22 mouse cellular contexts compared by ENCODE assay signal in the genomic region with DNA sequence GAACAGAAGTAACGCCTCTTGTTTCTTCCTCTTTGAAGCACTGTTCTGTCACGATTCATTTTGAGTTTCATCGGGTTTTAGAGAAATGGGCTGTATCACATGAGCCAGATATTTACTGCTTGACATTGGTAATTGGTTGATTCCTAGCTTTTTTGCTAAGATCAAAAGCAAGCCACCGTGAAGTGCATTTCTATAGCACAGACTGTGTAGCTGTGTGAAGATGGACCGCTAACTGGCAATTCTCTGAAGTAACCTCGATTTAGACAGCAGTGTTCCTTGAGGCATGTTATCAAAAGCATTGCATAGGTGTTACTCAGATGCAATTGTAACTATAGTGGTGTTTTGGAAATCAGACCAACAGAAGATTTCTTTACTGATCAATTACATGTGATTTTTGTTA.
A peak's percentile ranks its signal among the peaks of the same experiment; 100 is the strongest.
DNase-seq lines count a peak whose midpoint lies in the region; ATAC-seq and TF ChIP-seq lines count a peak whose summit lies in the region.
"Had no signal": no experiment of that assay in that cellular context is flagged by ENCODE, and none has a peak within 500 bp of the region (broad histone marks: within the 10 kb centered on the region; RNA-seq: fewer than 3 reads in every experiment).

No protein-coding gene starts in this region.

- no peak overlapping the region for H3K9ac ChIP-seq in midbrain, embryonic 14.5 days (replicated peaks; ENCODE audit: low read length)
- no peak overlapping the region for H3K9ac ChIP-seq in midbrain, embryonic 13.5 days (replicated peaks)
- H3K9ac ChIP-seq in midbrain, embryonic 15.5 days: no peak overlapping the region
- H3K9ac ChIP-seq in midbrain, embryonic 11.5 days (ENCODE audit: low read length): no peak overlapping the region
- H3K9ac ChIP-seq in midbrain, embryonic 16.5 days (ENCODE audit: low read depth, low read length): no peak overlapping the region
- H3K9ac ChIP-seq in midbrain, postnatal 0 days (replicated peaks; ENCODE audit: low read length, poor library complexity, severe bottlenecking): no peak overlapping the region

- TF ChIP-seq CTCF in midbrain, postnatal 0 days (IDR thresholded peaks at IDR 0.05): no peak

- ATAC-seq in midbrain, embryonic 14.5 days (ENCODE audit: low FRiP score, low TSS enrichment): no peak
- ATAC-seq in midbrain, embryonic 13.5 days: no peak
- peak; percentile 65; the same call in 1 of the 2 replicates for ATAC-seq in midbrain, embryonic 15.5 days (replicated peaks)
- no peak for ATAC-seq in midbrain, embryonic 11.5 days (ENCODE audit: low FRiP score)
- ATAC-seq in midbrain, embryonic 16.5 days: peak; percentile 75; the same call in 1 of the 2 replicates
- ATAC-seq in midbrain, postnatal 0 days (ENCODE audit: low FRiP score): peak; percentile 48; the same call in 1 of the 2 replicates
- ATAC-seq: activated CD4-positive, CD25-positive, alpha-beta regulatory T cell, adult 4 months; CD4-positive, CD25-positive, alpha-beta regulatory T cell, adult 4 months; Patski had no signal

- H3K27ac ChIP-seq in midbrain, embryonic 14.5 days (replicated peaks; ENCODE audit: low read depth, low read length): no peak overlapping the region
- H3K27ac ChIP-seq in midbrain, embryonic 13.5 days: no peak overlapping the region
- H3K27ac ChIP-seq in midbrain, embryonic 15.5 days: no peak overlapping the region
- H3K27ac ChIP-seq in midbrain, embryonic 11.5 days (ENCODE audit: low read depth, low read length): no peak overlapping the region
- no peak overlapping the region for H3K27ac ChIP-seq in midbrain, embryonic 16.5 days (ENCODE audit: low read length)
- no peak overlapping the region for H3K27ac ChIP-seq in midbrain, embryonic 10.5 days (replicated peaks)
- no peak overlapping the region for H3K27ac ChIP-seq in midbrain, postnatal 0 days (ENCODE audit: low read depth, low read length)

- H3K4me2 ChIP-seq in midbrain, embryonic 14.5 days (ENCODE audit: low read length): no peak overlapping the region
- no peak overlapping the region for H3K4me2 ChIP-seq in midbrain, embryonic 13.5 days (replicated peaks)
- H3K4me2 ChIP-seq in midbrain, embryonic 15.5 days: no peak overlapping the region
- no peak overlapping the region for H3K4me2 ChIP-seq in midbrain, embryonic 11.5 days
- no peak overlapping the region for H3K4me2 ChIP-seq in midbrain, embryonic 16.5 days (ENCODE audit: low read length)
- H3K4me2 ChIP-seq in midbrain, postnatal 0 days (ENCODE audit: low read depth, low read length, poor library complexity, severe bottlenecking): no peak overlapping the region

- no peak overlapping the region for H3K4me3 ChIP-seq in midbrain, embryonic 14.5 days (replicated peaks; ENCODE audit: low read depth, low read length)
- no peak overlapping the region for H3K4me3 ChIP-seq in midbrain, embryonic 13.5 days (replicated peaks)
- H3K4me3 ChIP-seq in midbrain, embryonic 15.5 days: no peak overlapping the region
- no peak overlapping the region for H3K4me3 ChIP-seq in midbrain, embryonic 11.5 days (ENCODE audit: low read depth, low read length)
- no peak overlapping the region for H3K4me3 ChIP-seq in midbrain, embryonic 16.5 days (ENCODE audit: low read depth, low read length)
- H3K4me3 ChIP-seq in midbrain, embryonic 10.5 days: no peak overlapping the region
- no peak overlapping the region for H3K4me3 ChIP-seq in midbrain, postnatal 0 days (ENCODE audit: low read depth, low read length)

- DNase-seq in midbrain, embryonic 14.5 days: peak; percentile 26
- no peak for DNase-seq in midbrain, embryonic 11.5 days (ENCODE audit: low spot score, missing footprints)
- no peak for DNase-seq in midbrain, embryonic 10.5 days (ENCODE audit: low spot score)
- no peak for DNase-seq in midbrain, postnatal 0 days (ENCODE audit: low spot score)
- no peak for DNase-seq in layer of hippocampus, postnatal 25 days (ENCODE audit: extremely low spot score in 1 of 2, low spot score in 1 of 2)
- DNase-seq: adrenal gland, adult 2 months; adrenal gland, adult 8-10 months; adrenal gland, postnatal 10 days; adrenal gland, postnatal 14 days; adrenal gland, postnatal 25 days; adrenal gland, postnatal 36 days; B cell, adult 2 months; cerebellum, adult 11 months; cerebellum, adult 11-12 months had no signal

- H3K27me3 ChIP-seq in midbrain, embryonic 14.5 days (ENCODE audit: control insufficient read depth, insufficient read depth, low read length): no peaks in the 10 kb centered on the region
- H3K27me3 ChIP-seq in midbrain, embryonic 13.5 days: no peaks in the 10 kb centered on the region
- no peaks in the 10 kb centered on the region for H3K27me3 ChIP-seq in midbrain, embryonic 15.5 days (replicated peaks)
- H3K27me3 ChIP-seq in midbrain, embryonic 11.5 days (ENCODE audit: control insufficient read depth, insufficient read depth, low read length): no peaks in the 10 kb centered on the region
- H3K27me3 ChIP-seq in midbrain, embryonic 16.5 days (ENCODE audit: control insufficient read depth, insufficient read depth, low read depth, low read length): no peaks in the 10 kb centered on the region
- no peaks in the 10 kb centered on the region for H3K27me3 ChIP-seq in midbrain, embryonic 10.5 days (ENCODE audit: low read depth, poor library complexity, severe bottlenecking)
- no peaks in the 10 kb centered on the region for H3K27me3 ChIP-seq in midbrain, postnatal 0 days (ENCODE audit: insufficient read depth, low read length)
- H3K27me3 ChIP-seq: CH12.LX, Patski had no signal

- H3K36me3 ChIP-seq in midbrain, embryonic 14.5 days (ENCODE audit: control insufficient read depth, insufficient read depth, low read length): no peaks in the 10 kb centered on the region
- H3K36me3 ChIP-seq in midbrain, embryonic 13.5 days: no peaks in the 10 kb centered on the region
- no peaks in the 10 kb centered on the region for H3K36me3 ChIP-seq in midbrain, embryonic 15.5 days (replicated peaks)
- H3K36me3 ChIP-seq in midbrain, embryonic 11.5 days (ENCODE audit: control insufficient read depth, insufficient read depth, low read length): no peaks in the 10 kb centered on the region
- no peaks in the 10 kb centered on the region for H3K36me3 ChIP-seq in midbrain, embryonic 16.5 days (ENCODE audit: control insufficient read depth, insufficient read depth, low read length)
- H3K36me3 ChIP-seq in midbrain, embryonic 10.5 days: no peaks in the 10 kb centered on the region
- no peaks in the 10 kb centered on the region for H3K36me3 ChIP-seq in midbrain, postnatal 0 days (ENCODE audit: insufficient read depth, low read length)
- H3K36me3 ChIP-seq: G1E had no signal

- H3K4me1 ChIP-seq in midbrain, embryonic 14.5 days (ENCODE audit: control insufficient read depth, insufficient read depth, low read length): no peaks in the 10 kb centered on the region
- 0 out of 2 replicates have a peak, but pooled peaks cover 2% of the 10 kb centered on the region for H3K4me1 ChIP-seq in midbrain, embryonic 13.5 days (replicated peaks)
- H3K4me1 ChIP-seq in midbrain, embryonic 15.5 days: peaks cover 8% of the 10 kb centered on the region; the same call in 1 of the 2 replicates
- no peaks in the 10 kb centered on the region for H3K4me1 ChIP-seq in midbrain, embryonic 11.5 days (ENCODE audit: control insufficient read depth, insufficient read depth, low read length)
- H3K4me1 ChIP-seq in midbrain, embryonic 16.5 days (ENCODE audit: control insufficient read depth, insufficient read depth, low read length): peaks cover 2% of the 10 kb centered on the region; the same call in 1 of the 2 replicates
- H3K4me1 ChIP-seq in midbrain, embryonic 10.5 days: no peaks in the 10 kb centered on the region
- H3K4me1 ChIP-seq in midbrain, postnatal 0 days (ENCODE audit: insufficient read depth, low read length): no peaks in the 10 kb centered on the region

- peaks cover 4% of the 10 kb centered on the region; the same call in 1 of the 2 replicates for H3K9me3 ChIP-seq in midbrain, embryonic 14.5 days (ENCODE audit: control insufficient read depth, low read length)
- H3K9me3 ChIP-seq in midbrain, embryonic 13.5 days: no peaks in the 10 kb centered on the region; the same call in 1 of the 2 replicates
- no peaks in the 10 kb centered on the region for H3K9me3 ChIP-seq in midbrain, embryonic 15.5 days
- no peaks in the 10 kb centered on the region for H3K9me3 ChIP-seq in midbrain, embryonic 11.5 days (ENCODE audit: control insufficient read depth, low read length)
- no peaks in the 10 kb centered on the region for H3K9me3 ChIP-seq in midbrain, embryonic 16.5 days (replicated peaks; ENCODE audit: control insufficient read depth, low read length, poor library complexity, severe bottlenecking)
- H3K9me3 ChIP-seq in midbrain, embryonic 10.5 days (replicated peaks): peaks cover 7% of the 10 kb centered on the region; the same call in 1 of the 2 replicates
- H3K9me3 ChIP-seq in midbrain, postnatal 0 days (ENCODE audit: low read length): peaks cover 5% of the 10 kb centered on the region; the same call in 1 of the 2 replicates
- H3K9me3 ChIP-seq: G1E had no signal

- WGBS in midbrain, embryonic 14.5 days: 80% methylated on average over 6 of the region's 6 CpGs
- 84% methylated on average over 6 of the region's 6 CpGs for WGBS in midbrain, embryonic 13.5 days
- 77% methylated on average over 6 of the region's 6 CpGs for WGBS in midbrain, embryonic 15.5 days
- WGBS in midbrain, embryonic 11.5 days: 91% methylated on average over 6 of the region's 6 CpGs
- WGBS in midbrain, embryonic 16.5 days: 61% methylated on average over 6 of the region's 6 CpGs
- WGBS in midbrain, embryonic 10.5 days: 88% methylated on average over 6 of the region's 6 CpGs
- WGBS in midbrain, postnatal 0 days: 64% methylated on average over 6 of the region's 6 CpGs

Comparison
In these comparisons a context has a peak if more than half of its experiments do, and no peak if none do; other contexts are left out.
1. ATAC-seq: peak in midbrain, embryonic 15.5 days (single experiment), midbrain, embryonic 16.5 days (single experiment) and midbrain, postnatal 0 days (single experiment); none in midbrain, embryonic 14.5 days (single experiment), midbrain, embryonic 13.5 days (single experiment) and midbrain, embryonic 11.5 days (single experiment).